Mouse (Mus musculus) heart, adult 8-10 months (tissue): ENCODE results near the gene Dad1. TPM values are rescaled to one million over a fixed set of nuclear protein-coding genes. Genes with fewer than 3 reads are reported as not detected.

ENCODE experiments used
- DNase-seq: peaks from one replicate; pipeline ENCODE4 v3.0.0; 2022; ENCODE audit warnings: low spot score
- total RNA-seq, 4 experiments: library from RNA; stranded (reverse); gene quantifications; 2 replicates each; pipeline ENCODE4 v1.2.4; 2022

The Dad1 gene
- 100 to 1,000 TPM; 108 to 121 (median 113) TPM for total RNA-seq

DNA sequence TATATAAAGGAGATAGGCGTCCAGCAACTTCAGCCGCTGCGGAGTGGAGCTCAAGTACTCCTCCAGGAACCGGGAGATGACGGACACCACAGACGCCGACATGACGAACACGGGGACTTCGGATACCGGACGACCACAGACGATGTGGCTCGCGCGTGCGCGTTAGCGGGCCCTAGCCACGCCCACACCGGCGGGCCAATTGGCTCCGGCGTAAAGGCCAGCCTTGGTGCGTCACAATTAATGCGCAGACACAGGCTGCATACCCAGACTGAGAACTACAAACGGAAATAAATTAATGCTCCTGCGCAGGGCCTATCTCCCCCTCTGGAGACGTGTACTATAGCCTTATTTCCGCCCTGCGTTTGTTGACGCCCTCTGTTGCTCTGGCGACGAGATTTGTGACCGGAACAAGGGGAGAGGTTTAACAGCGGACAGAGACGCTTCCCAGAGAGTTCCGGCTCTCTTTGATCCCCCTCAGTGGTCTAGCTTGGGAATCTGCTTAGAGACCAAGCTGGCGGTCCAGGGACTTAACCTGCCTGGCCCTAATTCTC lies at the start of gene Dad1, which contains the start of gene Abhd4:
TSS of gene Dad1 (minus strand) at position 364 of the 551 bp plus-strand sequence.
TSS of gene Abhd4 (plus strand) at position 448 of the 551 bp plus-strand sequence.
- peak; percentile 96 for DNase-seq

DNA sequence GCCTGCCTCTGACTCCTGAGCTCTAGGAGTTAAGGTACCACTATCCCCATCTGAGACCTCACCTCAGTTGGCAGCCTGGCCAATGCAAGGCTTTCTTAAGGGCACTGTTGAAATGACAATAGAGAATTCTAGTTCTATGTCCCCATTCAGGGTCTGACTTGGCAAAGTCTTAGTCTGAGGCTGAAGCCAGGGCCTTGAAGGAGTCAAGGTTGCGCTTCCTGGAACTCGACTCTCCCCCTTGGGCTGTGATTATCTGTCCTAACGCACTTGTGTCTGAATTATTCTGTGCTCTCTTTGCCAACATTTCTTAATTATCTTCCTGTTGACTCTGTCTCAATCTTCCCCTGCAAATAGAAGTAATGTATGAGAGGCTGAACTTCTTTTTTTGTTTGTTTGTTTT lies 46.8 kb upstream of the Dad1 start:
- no peak for DNase-seq

DNA sequence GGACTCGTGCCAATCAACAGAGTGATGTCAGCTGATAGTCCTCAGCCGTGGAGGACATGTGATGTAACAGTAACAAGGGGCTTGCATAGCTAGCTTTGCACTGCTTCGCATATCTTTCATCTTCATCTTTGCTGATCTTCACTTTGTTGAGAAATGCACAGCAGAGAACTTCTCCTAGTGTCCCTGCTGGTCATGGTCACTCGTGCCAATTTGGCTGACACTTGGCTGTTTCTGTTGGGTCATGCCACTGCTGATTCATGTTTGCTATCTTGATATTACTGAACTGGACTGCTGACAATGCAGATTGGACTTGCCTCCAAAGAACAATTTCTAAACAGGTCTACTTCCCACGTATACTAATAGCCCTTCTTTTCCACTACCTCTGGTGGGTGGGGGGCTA lies 46.2 kb upstream of the Dad1 start:
- no peak for DNase-seq

DNA sequence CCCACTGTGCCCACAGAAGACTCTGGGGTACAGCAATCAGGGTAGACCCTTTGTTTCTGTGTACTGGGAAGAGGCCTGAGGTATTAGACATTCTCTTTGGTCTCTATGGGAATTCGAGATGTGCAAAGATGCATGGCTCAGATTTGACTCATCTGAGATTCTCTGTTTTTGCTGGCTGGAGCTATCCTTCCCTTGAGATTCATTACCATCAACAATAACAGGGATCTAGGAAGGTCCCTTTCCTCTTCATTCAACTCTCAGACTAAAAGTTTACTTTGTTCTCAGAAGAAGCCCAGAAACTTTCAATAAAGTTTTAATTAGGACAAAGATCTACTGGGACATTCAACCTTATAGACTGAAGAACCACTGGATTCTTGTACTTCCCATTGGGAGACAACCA lies 30.9 kb upstream of the Dad1 start, which contains the start of gene Olfr49:
TSS of gene Olfr49 (minus strand) at position 101 of the 400 bp plus-strand sequence.
- DNase-seq: no peak

DNA sequence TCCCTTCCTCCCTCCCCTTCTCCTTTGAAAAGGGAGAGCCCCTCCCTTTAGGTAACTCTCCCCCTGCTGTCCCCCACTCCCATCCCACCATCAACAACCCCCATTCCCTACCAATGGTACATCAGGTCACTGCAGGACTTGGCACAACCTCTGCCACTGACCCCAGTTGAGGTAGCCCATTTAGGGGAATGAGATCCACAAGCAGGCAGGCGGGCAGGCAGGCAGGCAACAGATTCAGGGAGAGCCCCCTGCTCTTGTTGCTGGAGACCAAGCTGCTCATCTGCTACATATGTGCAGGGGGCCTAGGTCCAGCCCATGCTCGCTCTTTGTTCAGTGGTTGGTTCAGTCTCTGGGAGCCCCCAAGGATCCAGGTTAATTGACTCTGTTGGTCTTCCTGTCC lies 22.5 kb upstream of the Dad1 start:
- DNase-seq: no peak

- no peak for DNase-seq
Measured at GRCm38 (mm10) chr14:54272696-54273095, 18.8 kb upstream of the Dad1 start.

DNA sequence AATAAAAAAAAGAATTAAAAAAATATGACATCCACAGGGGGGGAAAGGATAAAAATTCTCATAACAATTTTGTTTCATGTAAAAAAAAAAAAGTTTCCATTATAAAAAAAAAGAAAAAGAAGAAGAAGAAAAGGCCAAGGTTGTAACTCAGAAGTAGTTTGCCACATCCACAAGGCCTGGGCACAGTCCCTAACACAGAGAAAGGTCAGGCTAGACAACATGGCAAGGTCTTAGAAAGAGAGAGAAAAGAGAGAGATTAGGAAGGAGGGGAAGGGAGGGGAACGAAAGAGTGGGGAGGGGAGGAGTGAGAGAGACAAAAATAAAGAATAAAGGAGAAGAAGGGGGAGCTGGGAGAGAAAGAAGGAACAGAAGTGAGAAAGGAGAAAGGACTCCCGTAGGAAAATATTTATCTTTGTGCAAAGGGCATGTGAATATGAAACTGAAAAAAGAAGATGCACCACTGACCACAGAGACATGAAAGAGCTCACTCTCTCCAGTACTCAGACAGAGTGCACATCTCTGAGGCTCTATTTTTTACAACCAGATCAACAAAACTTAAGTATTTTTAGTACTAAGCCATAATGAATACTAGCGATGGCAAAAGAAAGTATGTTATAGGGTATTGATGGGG lies 18.2 kb upstream of the Dad1 start:
- no peak for DNase-seq

GRCm38 (mm10) chr14:54270413-54270812 lies 16.5 kb upstream of the Dad1 start:
- DNase-seq: no peak

DNA sequence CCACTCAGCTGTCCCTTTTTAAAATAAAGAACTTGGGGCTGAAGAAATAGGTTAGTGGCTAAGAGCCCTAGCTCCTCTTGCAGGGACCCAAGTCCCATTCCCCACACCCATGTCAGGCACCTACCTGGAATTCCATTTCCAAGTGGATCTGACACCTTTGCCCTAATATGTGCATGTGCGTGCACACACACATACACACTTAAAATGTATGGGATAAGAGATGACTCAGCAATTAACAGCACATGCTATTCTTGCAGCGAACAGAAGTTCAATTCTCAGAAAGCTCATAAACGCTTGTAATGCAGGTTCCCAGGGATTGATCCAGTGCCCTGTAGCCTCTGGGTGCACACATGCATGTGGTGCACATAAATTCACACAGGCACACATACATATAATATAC lies 15.7 kb upstream of the Dad1 start:
- DNase-seq: no peak

- DNase-seq: no peak
Measured at GRCm38 (mm10) chr14:54267966-54268365, 14.1 kb upstream of the Dad1 start.

GRCm38 (mm10) chr14:54265951-54266350 lies 12.0 kb upstream of the Dad1 start:
- DNase-seq: no peak

- DNase-seq: no peak
Measured at GRCm38 (mm10) chr14:54265093-54265492, 11.2 kb upstream of the Dad1 start.

GRCm38 (mm10) chr14:54264231-54264630 lies 10.3 kb upstream of the Dad1 start:
- DNase-seq: no peak

GRCm38 (mm10) chr14:54263099-54263498 lies 9.2 kb upstream of the Dad1 start:
- DNase-seq: no peak

- DNase-seq: no peak
Measured at GRCm38 (mm10) chr14:54262622-54263021, 8.7 kb upstream of the Dad1 start.

GRCm38 (mm10) chr14:54261386-54261785 lies 7.5 kb upstream of the Dad1 start:
- no peak for DNase-seq

- no peak for DNase-seq
Measured at GRCm38 (mm10) chr14:54260196-54260595, 6.3 kb upstream of the Dad1 start.

- DNase-seq: no peak
Measured at GRCm38 (mm10) chr14:54259722-54260085, 5.8 kb upstream of the Dad1 start.

- DNase-seq: peak; percentile 95
Measured at GRCm38 (mm10) chr14:54259003-54259721, 5.3 kb upstream of the Dad1 start.

DNA sequence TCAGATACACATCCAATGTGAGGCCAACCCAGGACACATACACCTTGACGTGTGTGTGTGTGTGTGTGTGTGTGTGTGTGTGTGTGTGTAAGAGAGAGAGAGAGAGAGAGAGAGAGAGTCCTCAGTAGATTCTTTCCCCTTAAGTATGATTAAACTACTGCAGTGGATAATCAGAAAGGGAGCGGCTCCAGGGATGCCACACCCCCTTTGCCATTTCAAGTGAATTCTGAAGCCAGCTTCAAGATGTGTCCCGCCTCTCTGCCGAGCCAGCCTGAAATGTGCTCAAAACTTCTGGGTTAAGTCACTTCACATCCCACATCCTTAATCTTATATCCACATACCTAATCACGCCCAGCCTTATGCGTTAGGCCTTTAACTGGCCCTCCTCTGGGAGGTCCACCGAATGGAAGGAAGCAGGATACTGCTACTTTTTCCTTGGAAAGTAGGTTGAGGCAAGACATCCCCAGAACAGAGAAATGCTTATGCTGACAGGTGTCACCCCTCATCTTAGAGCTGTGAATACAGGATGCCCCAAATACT lies 4.3 kb upstream of the Dad1 start:
- no peak for DNase-seq

DNA sequence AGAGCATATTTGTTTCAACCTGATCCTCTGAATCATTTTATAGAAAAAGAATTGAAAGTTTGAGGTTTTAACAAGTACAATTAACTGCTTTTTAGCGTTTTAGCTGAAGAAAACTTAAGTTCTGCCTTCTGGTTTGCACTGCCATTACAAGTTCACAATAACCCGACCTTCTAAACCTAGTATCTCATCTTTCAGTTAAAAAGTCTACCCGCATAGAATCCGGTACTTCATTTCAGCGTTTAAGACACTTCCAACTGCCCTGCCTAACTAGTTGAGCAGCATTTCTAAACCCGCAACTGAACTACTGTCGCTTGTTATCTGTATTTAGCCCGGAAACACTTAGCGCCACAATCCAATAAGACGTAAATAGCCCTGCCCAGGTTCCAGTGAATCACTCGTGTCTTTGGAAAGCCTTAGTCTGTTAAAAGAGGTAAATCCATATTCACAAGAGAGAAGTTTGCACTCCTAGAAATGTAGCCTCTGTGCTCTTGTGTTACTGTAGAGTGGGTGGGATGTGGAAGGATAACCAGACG lies 832 bp upstream of the Dad1 start:
- no peak for DNase-seq

DNA sequence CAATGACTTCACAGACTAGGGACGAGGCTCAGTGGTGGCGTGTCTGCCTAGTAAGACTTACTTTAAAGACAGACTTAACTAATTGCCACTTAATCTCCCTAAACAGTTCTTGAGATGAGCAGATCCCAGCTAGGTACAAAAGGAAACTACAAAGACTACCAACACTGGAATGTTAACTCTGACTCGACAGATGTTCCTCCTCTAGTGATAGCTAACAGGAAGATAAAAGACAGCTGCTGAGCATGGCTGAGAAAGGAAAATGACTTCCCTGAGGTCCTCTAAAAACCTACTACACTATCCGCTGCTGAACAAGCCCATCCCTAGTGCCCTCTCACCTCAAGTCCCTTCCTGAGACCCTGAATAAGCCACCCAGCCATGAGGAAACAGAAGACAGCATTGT lies 3.8 kb downstream of the Dad1 start:
- DNase-seq: no peak
